Mouse (Mus musculus): Measurements from ENCODE around the gene Fam71f2. TPM values are rescaled to one million over a fixed set of nuclear protein-coding genes. Genes with fewer than 3 reads are reported as not detected.

The Fam71f2 gene
- polyA plus RNA-seq, 1 experiment = 0.45 TPM

- Histone ChIP-seq H3K36me3 (ENCODE audit: control insufficient read depth, insufficient read depth, low read length) (no peaks in the 10 kb centered on the region), H3K4me3 (ENCODE audit: insufficient read depth, low read depth, low read length) (no peak overlapping the region), H3K4me1 (ENCODE audit: control insufficient read depth, insufficient read depth, low read length) (no peaks in the 10 kb centered on the region), H3K27me3 (replicated peaks; ENCODE audit: control insufficient read depth, insufficient read depth, low read length) (no peaks in the 10 kb centered on the region), H3K27ac (ENCODE audit: insufficient read depth, low read depth, low read length) (no peak overlapping the region)
- WGBS = 80% methylated on average over 5 of the region's 5 CpGs
- no peak for TF ChIP-seq CTCF (conservative IDR thresholded peaks at IDR 0.05; ENCODE audit: insufficient read depth, insufficient read length, low read depth, low read length)
- no peak for TF ChIP-seq POLR2A (IDR thresholded peaks at IDR 0.05; ENCODE audit: low read depth, low read length)
- no peak for DNase-seq
These were observed 17.6 kb upstream of the Fam71f2 start for GRCm38 (mm10) chr6:29261831-29262230.

GRCm38 (mm10) chr6:29263650-29264455, 15.5 kb upstream of the Fam71f2 start:
- Histone ChIP-seq H3K4me3 (ENCODE audit: insufficient read depth, low read depth, low read length) (no peak overlapping the region), H3K4me1 (ENCODE audit: control insufficient read depth, insufficient read depth, low read length) (no peaks in the 10 kb centered on the region), H3K27ac (ENCODE audit: insufficient read depth, low read depth, low read length) (no peak overlapping the region), H3K36me3 (ENCODE audit: control insufficient read depth, insufficient read depth, low read length) (no peaks in the 10 kb centered on the region), H3K27me3 (replicated peaks; ENCODE audit: control insufficient read depth, insufficient read depth, low read length) (no peaks in the 10 kb centered on the region)
- TF ChIP-seq CTCF (conservative IDR thresholded peaks at IDR 0.05; ENCODE audit: insufficient read depth, insufficient read length, low read depth, low read length) = no peak
- DNase-seq = peak; percentile 7
- WGBS = 66% methylated on average over 6 of the region's 6 CpGs

GRCm38 (mm10) chr6:29264456-29264781, 15.0 kb upstream of the Fam71f2 start:
- WGBS = 84% methylated on average over 3 of the region's 3 CpGs
- no peaks in the 10 kb centered on the region for H3K27me3 ChIP-seq (replicated peaks; ENCODE audit: control insufficient read depth, insufficient read depth, low read length)
- TF ChIP-seq CTCF (conservative IDR thresholded peaks at IDR 0.05; ENCODE audit: insufficient read depth, insufficient read length, low read depth, low read length) (no peak), POLR2A (IDR thresholded peaks at IDR 0.05; ENCODE audit: low read depth, low read length) (no peak)
- DNase-seq = no peak
- no peaks in the 10 kb centered on the region for H3K36me3 ChIP-seq (ENCODE audit: control insufficient read depth, insufficient read depth, low read length)
- no peaks in the 10 kb centered on the region for H3K4me1 ChIP-seq (ENCODE audit: control insufficient read depth, insufficient read depth, low read length)
- no peak overlapping the region for H3K27ac ChIP-seq (ENCODE audit: insufficient read depth, low read depth, low read length)
- no peak overlapping the region for H3K4me3 ChIP-seq (ENCODE audit: insufficient read depth, low read depth, low read length)

GRCm38 (mm10) chr6:29266936-29267335, 12.5 kb upstream of the Fam71f2 start:
- DNase-seq = no peak
- Histone ChIP-seq H3K27me3 (replicated peaks; ENCODE audit: control insufficient read depth, insufficient read depth, low read length) (no peaks in the 10 kb centered on the region), H3K27ac (ENCODE audit: insufficient read depth, low read depth, low read length) (no peak overlapping the region), H3K4me1 (ENCODE audit: control insufficient read depth, insufficient read depth, low read length) (peaks cover 5% of the 10 kb centered on the region; the same call in 1 of the 2 replicates), H3K36me3 (ENCODE audit: control insufficient read depth, insufficient read depth, low read length) (no peaks in the 10 kb centered on the region), H3K4me3 (ENCODE audit: insufficient read depth, low read depth, low read length) (no peak overlapping the region)
- WGBS = 55% methylated on average over 4 of the region's 4 CpGs
- no peak for TF ChIP-seq CTCF (conservative IDR thresholded peaks at IDR 0.05; ENCODE audit: insufficient read depth, insufficient read length, low read depth, low read length)
- TF ChIP-seq POLR2A (IDR thresholded peaks at IDR 0.05; ENCODE audit: low read depth, low read length) = no peak

GRCm38 (mm10) chr6:29269006-29269668, 10.3 kb upstream of the Fam71f2 start:
- no peaks in the 10 kb centered on the region for H3K36me3 ChIP-seq (ENCODE audit: control insufficient read depth, insufficient read depth, low read length)
- 73% methylated on average over 6 of the region's 6 CpGs for WGBS
- no peak for DNase-seq
- H3K4me3 ChIP-seq (ENCODE audit: insufficient read depth, low read depth, low read length) = no peak overlapping the region
- H3K27me3 ChIP-seq (replicated peaks; ENCODE audit: control insufficient read depth, insufficient read depth, low read length) = no peaks in the 10 kb centered on the region
- no peak overlapping the region for H3K27ac ChIP-seq (ENCODE audit: insufficient read depth, low read depth, low read length)
- TF ChIP-seq POLR2A (IDR thresholded peaks at IDR 0.05; ENCODE audit: low read depth, low read length) (no peak), CTCF (conservative IDR thresholded peaks at IDR 0.05; ENCODE audit: insufficient read depth, insufficient read length, low read depth, low read length) (no peak)
- H3K4me1 ChIP-seq (ENCODE audit: control insufficient read depth, insufficient read depth, low read length) = peaks cover 10% of the 10 kb centered on the region; the same call in 1 of the 2 replicates

GRCm38 (mm10) chr6:29270961-29271360, 8.4 kb upstream of the Fam71f2 start:
- Histone ChIP-seq H3K36me3 (ENCODE audit: control insufficient read depth, insufficient read depth, low read length) (no peaks in the 10 kb centered on the region), H3K27me3 (replicated peaks; ENCODE audit: control insufficient read depth, insufficient read depth, low read length) (no peaks in the 10 kb centered on the region), H3K4me1 (ENCODE audit: control insufficient read depth, insufficient read depth, low read length) (peaks cover 10% of the 10 kb centered on the region; the same call in 1 of the 2 replicates), H3K27ac (ENCODE audit: insufficient read depth, low read depth, low read length) (no peak overlapping the region), H3K4me3 (ENCODE audit: insufficient read depth, low read depth, low read length) (no peak overlapping the region)
- no peak for TF ChIP-seq CTCF (conservative IDR thresholded peaks at IDR 0.05; ENCODE audit: insufficient read depth, insufficient read length, low read depth, low read length)
- TF ChIP-seq POLR2A (IDR thresholded peaks at IDR 0.05; ENCODE audit: low read depth, low read length) = no peak
- 9% methylated on average over 8 of the region's 8 CpGs for WGBS
- peak; percentile 27 for DNase-seq

GRCm38 (mm10) chr6:29272312-29273072, 6.9 kb upstream of the Fam71f2 start, which contains the start of gene Hilpda:
Gene Hilpda, plus strand, starts transcription at chr6:29272488.
- Histone ChIP-seq H3K27ac (ENCODE audit: insufficient read depth, low read depth, low read length) (peak within 1 kb of the TSS; percentile 63), H3K27me3 (replicated peaks; ENCODE audit: control insufficient read depth, insufficient read depth, low read length) (no peaks in the 10 kb centered on the region), H3K4me1 (ENCODE audit: control insufficient read depth, insufficient read depth, low read length) (peaks cover 10% of the 10 kb centered on the region; the same call in 1 of the 2 replicates), H3K36me3 (ENCODE audit: control insufficient read depth, insufficient read depth, low read length) (no peaks in the 10 kb centered on the region), H3K4me3 (ENCODE audit: insufficient read depth, low read depth, low read length) (peak within 1 kb of the TSS; percentile 65)
- DNase-seq = peak; percentile 95
- TF ChIP-seq CTCF (conservative IDR thresholded peaks at IDR 0.05; ENCODE audit: insufficient read depth, insufficient read length, low read depth, low read length) (no peak), POLR2A (IDR thresholded peaks at IDR 0.05; ENCODE audit: low read depth, low read length) (peak; percentile 37)
- WGBS = under 1% methylated on average over 46 of the region's 46 CpGs
